Mouse (Mus musculus): Measurements from ENCODE around the gene Abca6.

- TF ChIP-seq CTCF (IDR thresholded peaks at IDR 0.05; ENCODE audit: control insufficient read depth, insufficient read depth, insufficient read length) (peak; percentile 1), MAX (IDR thresholded peaks at IDR 0.05) (no peak), MYOG (IDR thresholded peaks at IDR 0.05; ENCODE audit: control insufficient read depth, extremely low read depth, insufficient read length) (no peak), USF1 (IDR thresholded peaks at IDR 0.05; ENCODE audit: low read depth) (no peak), MYOD1 (IDR thresholded peaks at IDR 0.05; ENCODE audit: control insufficient read depth, insufficient read length, low read depth) (no peak)
Observed at GRCm38 (mm10) chr11:110288423-110288822, 36.8 kb upstream of the Abca6 start.

Data from C2C12 (cell line).